1 mouse cellular context compared by ENCODE assay signal in the genomic region with DNA sequence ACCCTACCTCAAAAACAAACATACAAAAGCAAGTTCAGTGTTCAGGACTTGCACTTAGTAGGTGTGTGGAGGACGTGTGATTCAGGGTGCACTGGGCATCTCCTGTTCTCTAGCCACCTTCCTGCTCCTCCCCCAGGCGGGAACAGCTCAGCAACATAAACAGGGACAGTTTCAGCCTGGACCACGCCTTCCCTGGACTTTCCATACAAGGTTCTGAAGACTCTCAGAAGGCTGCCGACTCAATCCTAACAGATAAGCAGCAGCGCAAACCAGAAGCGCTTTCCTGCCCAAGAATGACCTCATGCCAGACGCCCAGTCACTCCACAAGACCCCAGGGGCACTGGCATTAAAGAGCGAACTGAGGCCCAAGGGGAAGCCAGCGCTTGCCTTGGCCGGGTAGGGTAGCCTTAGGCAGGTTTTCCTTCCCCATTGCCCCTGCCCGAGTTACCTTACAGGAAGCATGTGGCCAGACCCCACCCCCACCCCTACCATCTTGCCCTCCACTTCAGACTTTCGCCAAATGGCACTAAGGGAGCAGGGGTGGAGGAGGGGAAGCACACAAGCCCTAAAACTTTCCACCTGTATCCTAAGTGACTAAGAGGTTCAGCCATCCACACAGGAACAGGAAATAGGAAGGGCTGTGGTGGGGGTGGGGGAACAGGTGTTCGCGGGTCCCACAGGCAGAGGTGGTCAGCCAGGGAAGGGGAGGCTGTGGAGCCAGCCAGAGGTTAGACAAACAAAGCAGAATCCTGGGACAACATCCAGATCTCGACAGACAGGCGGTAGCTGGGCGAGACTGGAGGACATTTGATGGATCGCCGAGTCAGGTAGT.
A peak's percentile ranks its signal among the peaks of the same experiment; 100 is the strongest.
TF ChIP-seq lines count a peak whose summit lies in the region.

No protein-coding gene starts in this region.

TF ChIP-seq in C2C12, 6 proteins besides CTCF, POLR2A, EP300 and RAD21:
- no peak for TF ChIP-seq USF1 (IDR thresholded peaks at IDR 0.05; ENCODE audit: low read depth)
- TF ChIP-seq CEBPB (IDR thresholded peaks at IDR 0.05; ENCODE audit: low read depth) = no peak
- no peak for TF ChIP-seq FOSL1 (IDR thresholded peaks at IDR 0.05; ENCODE audit: insufficient read depth, low read length, poor library complexity, severe bottlenecking)
- TF ChIP-seq MYOD1 (IDR thresholded peaks at IDR 0.05; ENCODE audit: control insufficient read depth, insufficient read length, low read depth) = peak; percentile 82
